In genomic region chr12:102729855-102730797, GRCm38 (mm10) we compare ENCODE assay signal across 8 mouse cellular contexts. TPM values are rescaled to one million over a fixed set of nuclear protein-coding genes. Genes with fewer than 3 reads are reported as not detected.
DNase-seq lines count a peak whose midpoint lies in the region; ATAC-seq lines count a peak whose summit lies in the region.

No protein-coding gene starts in this region.

- no peaks in the 10 kb centered on the region for H3K36me3 ChIP-seq in forebrain, embryonic 14.5 days (ENCODE audit: control insufficient read depth, insufficient read depth, low read length)

- H3K27me3 ChIP-seq in forebrain, embryonic 14.5 days (replicated peaks; ENCODE audit: control insufficient read depth, insufficient read depth, low read length), result no peaks in the 10 kb centered on the region

- peak overlapping the region; percentile 87 for H3K27ac ChIP-seq in forebrain, embryonic 14.5 days (ENCODE audit: low read depth, low read length)

- intact Hi-C loops in gastrocnemius, postnatal 14 days (cut with DNase I; ENCODE audit: low total_unique reads), result no loop called here
- intact Hi-C loops in left cerebral cortex, postnatal 10 days (cut with DNase I), result no loop called here

- no peaks in the 10 kb centered on the region for H3K9me3 ChIP-seq in forebrain, embryonic 14.5 days (replicated peaks; ENCODE audit: control insufficient read depth, low read length)

- DNase-seq in gastrocnemius, postnatal 14 days, result peak; percentile 36
- no peak for DNase-seq in gastrocnemius, adult 8-10 months (ENCODE audit: low spot score in 2 of 2)
- DNase-seq in cerebellum, adult 18-20 months, result peak; percentile 73 to 84
- DNase-seq in forebrain, embryonic 14.5 days (ENCODE audit: low spot score), result peak; percentile 97
- DNase-seq in induced T-regulatory cell, adult 2 months (ENCODE audit: low read depth), result peak; percentile 73
- DNase-seq in left cerebral cortex, postnatal 10 days (ENCODE audit: extremely low spot score in 1 of 2, low spot score in 2 of 2), result peak; percentile 80 to 87
- peak; percentile 58 for DNase-seq in right cerebral cortex, postnatal 25 days

- 30% methylated on average over 26 of the region's 26 CpGs for WGBS in forebrain, embryonic 14.5 days

- peak overlapping the region; percentile 52 for H3K9ac ChIP-seq in forebrain, embryonic 14.5 days (ENCODE audit: low read length)

- peak overlapping the region; percentile 5; the same call in 1 of the 2 replicates for H3K4me3 ChIP-seq in forebrain, embryonic 14.5 days (ENCODE audit: low read depth, low read length)

- H3K4me1 ChIP-seq in forebrain, embryonic 14.5 days (ENCODE audit: control insufficient read depth, insufficient read depth, low read length), result peaks cover 15% of the 10 kb centered on the region

- H3K4me2 ChIP-seq in forebrain, embryonic 14.5 days (ENCODE audit: low read length), result peak overlapping the region; percentile 47

- ATAC-seq in forebrain, embryonic 14.5 days, result peak; percentile 99
- ATAC-seq in megakaryocyte, adult 5-6 weeks (ENCODE audit: poor library complexity, severe bottlenecking), result peak; percentile 83

RNA-seq across cellular contexts. Expression of gene Moap1, which starts 13.3 kb away (rescaled TPM):
- 1 to 10 TPM; 4.7 to 4.8 TPM for total RNA-seq in gastrocnemius, postnatal 14 days (2021)
- 1 to 10 TPM; 3.8 to 4.7 (median 4.2) TPM for total RNA-seq in gastrocnemius, adult 8-10 months (2022)
- polyA plus RNA-seq in forebrain, embryonic 14.5 days (2014; fragmentation: Nextera tagmentation; extraction: Ambion mirVana), result 47.0 and 59.8 TPM in 2 replicates
- total RNA-seq in left cerebral cortex, postnatal 10 days (2021), result 10 to 100 TPM; 37.5 to 41.0 TPM
- 7.1 and 10.4 TPM in 2 replicates for total RNA-seq in megakaryocyte, adult 5-6 weeks (2015)
- 9.9 and 12.2 TPM in 2 replicates for total RNA-seq in megakaryocyte, adult 5-6 weeks (2017)

RNA-seq across cellular contexts. Expression of gene Tmem251, which starts 13.4 kb away (rescaled TPM):
- total RNA-seq in gastrocnemius, postnatal 14 days (2021), result 1 to 10 TPM; 2.0 to 2.3 TPM
- total RNA-seq in gastrocnemius, adult 8-10 months (2022), result 1 to 10 TPM; 2.3 to 4.2 (median 2.5) TPM
- polyA plus RNA-seq in forebrain, embryonic 14.5 days (2014; fragmentation: Nextera tagmentation; extraction: Ambion mirVana), result 12.3 and 14.2 TPM in 2 replicates
- total RNA-seq in left cerebral cortex, postnatal 10 days (2021), result 1 to 10 TPM; 5.4 to 6.1 TPM
- total RNA-seq in megakaryocyte, adult 5-6 weeks (2015), result 13.4 and 13.9 TPM in 2 replicates
- total RNA-seq in megakaryocyte, adult 5-6 weeks (2017), result 9.7 and 11.4 TPM in 2 replicates

RNA-seq across cellular contexts. Expression of gene Itpk1, which starts 25.4 kb away (rescaled TPM):
- 1 to 10 TPM; 6.4 to 8.4 TPM for total RNA-seq in gastrocnemius, postnatal 14 days (2021)
- 10 to 100 TPM in 1 of 4 experiments, 1 to 10 TPM in 3; 5.7 to 10.4 (median 8.2) TPM for total RNA-seq in gastrocnemius, adult 8-10 months (2022)
- polyA plus RNA-seq in forebrain, embryonic 14.5 days (2014; fragmentation: Nextera tagmentation; extraction: Ambion mirVana), result 47.1 and 57.5 TPM in 2 replicates
- total RNA-seq in left cerebral cortex, postnatal 10 days (2021), result 10 to 100 TPM; 90.5 to 90.8 TPM
- total RNA-seq in megakaryocyte, adult 5-6 weeks (2015), result 10.4 and 10.7 TPM in 2 replicates
- 14.0 and 16.6 TPM in 2 replicates for total RNA-seq in megakaryocyte, adult 5-6 weeks (2017)

RNA-seq across cellular contexts. Expression of gene Gm28051, which starts 27.4 kb away (rescaled TPM):
- total RNA-seq in gastrocnemius, postnatal 14 days (2021), result not detected
- not detected for total RNA-seq in gastrocnemius, adult 8-10 months (2022)
- not detected in 2 replicates for polyA plus RNA-seq in forebrain, embryonic 14.5 days (2014; fragmentation: Nextera tagmentation; extraction: Ambion mirVana)
- not detected for total RNA-seq in left cerebral cortex, postnatal 10 days (2021)
- not detected in 2 replicates for total RNA-seq in megakaryocyte, adult 5-6 weeks (2015)
- total RNA-seq in megakaryocyte, adult 5-6 weeks (2017), result not detected in 2 replicates

RNA-seq across cellular contexts. Expression of gene Gon7, which starts 27.5 kb away (rescaled TPM):
- total RNA-seq in gastrocnemius, postnatal 14 days (2021), result 1 to 10 TPM; 7.2 to 7.6 TPM
- total RNA-seq in gastrocnemius, adult 8-10 months (2022), result 10 to 100 TPM; 10.3 to 12.0 (median 10.9) TPM
- polyA plus RNA-seq in forebrain, embryonic 14.5 days (2014; fragmentation: Nextera tagmentation; extraction: Ambion mirVana), result 30.6 and 36.6 TPM in 2 replicates
- total RNA-seq in left cerebral cortex, postnatal 10 days (2021), result 10 to 100 TPM; 10.9 to 15.4 TPM
- 22.2 and 26.1 TPM in 2 replicates for total RNA-seq in megakaryocyte, adult 5-6 weeks (2015)
- total RNA-seq in megakaryocyte, adult 5-6 weeks (2017), result 14.0 and 29.9 TPM in 2 replicates

Comparison
In these comparisons a context has a peak if more than half of its experiments do, and no peak if none do; other contexts are left out.
1. DNase-seq: peak in gastrocnemius, postnatal 14 days (single experiment), cerebellum, adult 18-20 months (2 of 2), forebrain, embryonic 14.5 days (single experiment), induced T-regulatory cell, adult 2 months (single experiment), left cerebral cortex, postnatal 10 days (2 of 2) and right cerebral cortex, postnatal 25 days (single experiment); none in gastrocnemius, adult 8-10 months (0 of 2).
2. RNA of gene Itpk1, which starts 25.4 kb away (total RNA-seq): 90.5 to 90.8 TPM in left cerebral cortex, postnatal 10 days; 10.4 to 16.6 TPM in megakaryocyte, adult 5-6 weeks, 5.7 to 10.4 TPM in gastrocnemius, adult 8-10 months and 6.4 to 8.4 TPM in gastrocnemius, postnatal 14 days; every median in the first group is over 4 times any median in the second.